Mouse (Mus musculus): ENCODE measurements around the gene Thrb.

The Thrb gene

GRCm38 (mm10) chr14:17659686-17660328, at the start of gene Thrb:
Gene Thrb (plus strand): TSS chr14:17660261.
- peak; percentile 49 for DNase-seq (ENCODE audit: low spot score)

GRCm38 (mm10) chr14:17621671-17622070, 38.4 kb upstream of the Thrb start:
- no peak for DNase-seq (ENCODE audit: low spot score)

- no peak for DNase-seq (ENCODE audit: low spot score)
Measured at GRCm38 (mm10) chr14:17623936-17624335, 36.1 kb upstream of the Thrb start.

- no peak for DNase-seq (ENCODE audit: low spot score)
Measured at GRCm38 (mm10) chr14:17629215-17629614, 30.8 kb upstream of the Thrb start.

GRCm38 (mm10) chr14:17632887-17633522, 27.1 kb upstream of the Thrb start:
- peak; percentile 83 for DNase-seq (ENCODE audit: low spot score)

- DNase-seq (ENCODE audit: low spot score) = no peak
Measured at GRCm38 (mm10) chr14:17636971-17637370, 23.1 kb upstream of the Thrb start.

GRCm38 (mm10) chr14:17641770-17642169, 18.3 kb upstream of the Thrb start:
- DNase-seq (ENCODE audit: low spot score) = no peak

GRCm38 (mm10) chr14:17655084-17655483, 5.0 kb upstream of the Thrb start:
- DNase-seq (ENCODE audit: low spot score) = no peak

- peak; percentile 89 for DNase-seq (ENCODE audit: low spot score)
Measured at GRCm38 (mm10) chr14:17659031-17659430, 1.0 kb upstream of the Thrb start.

GRCm38 (mm10) chr14:17660329-17661099, 453 bp downstream of the Thrb start:
- peak; percentile 86 for DNase-seq (ENCODE audit: low spot score)

GRCm38 (mm10) chr14:17661100-17661521, 1.1 kb downstream of the Thrb start:
- no peak for DNase-seq (ENCODE audit: low spot score)

- no peak for DNase-seq (ENCODE audit: low spot score)
Measured at GRCm38 (mm10) chr14:17662087-17662486, 2.0 kb downstream of the Thrb start.

- DNase-seq (ENCODE audit: low spot score) = no peak
Measured at GRCm38 (mm10) chr14:17674335-17674734, 14.3 kb downstream of the Thrb start.

GRCm38 (mm10) chr14:17675214-17675613, 15.2 kb downstream of the Thrb start:
- DNase-seq (ENCODE audit: low spot score) = no peak

GRCm38 (mm10) chr14:17681479-17681878, 21.4 kb downstream of the Thrb start:
- no peak for DNase-seq (ENCODE audit: low spot score)

- DNase-seq (ENCODE audit: low spot score) = no peak
Measured at GRCm38 (mm10) chr14:17684881-17685280, 24.8 kb downstream of the Thrb start.

GRCm38 (mm10) chr14:17685491-17685890, 25.4 kb downstream of the Thrb start:
- DNase-seq (ENCODE audit: low spot score) = no peak

GRCm38 (mm10) chr14:17686939-17687338, 26.9 kb downstream of the Thrb start:
- DNase-seq (ENCODE audit: low spot score) = no peak

GRCm38 (mm10) chr14:17691246-17691645, 31.2 kb downstream of the Thrb start:
- no peak for DNase-seq (ENCODE audit: low spot score)

- DNase-seq (ENCODE audit: low spot score) = no peak
Measured at GRCm38 (mm10) chr14:17695526-17695925, 35.5 kb downstream of the Thrb start.

- no peak for DNase-seq (ENCODE audit: low spot score)
Measured at GRCm38 (mm10) chr14:17697920-17698632, 38.0 kb downstream of the Thrb start.

- DNase-seq (ENCODE audit: low spot score) = no peak
Measured at GRCm38 (mm10) chr14:17700228-17700627, 40.2 kb downstream of the Thrb start.

All from testis, postnatal 10 days (tissue).